ENCODE assay signal across 18 mouse cellular contexts in genomic region chr7:79189211-79189610, GRCm38 (mm10). TPM values are rescaled to one million over a fixed set of nuclear protein-coding genes. Genes with fewer than 3 reads are reported as not detected.
"Had no signal": no experiment of that assay in that cellular context is flagged by ENCODE, and none has a peak within 500 bp of the region (broad histone marks: within the 10 kb centered on the region; RNA-seq: fewer than 3 reads in every experiment).

No protein-coding gene starts in this region.

- DNase-seq: kidney, adult 18-20 months; kidney, postnatal 10 days; kidney, postnatal 4 days; left cerebral cortex, postnatal 4 days; lung, adult 18-20 months; lung, postnatal 36 days; right cerebral cortex, postnatal 14 days; thymus, adult 18-20 months; thymus, postnatal 14 days had no signal

- H3K9me3 ChIP-seq: limb, embryonic 13.5 days; midbrain, embryonic 10.5 days; neural tube, embryonic 15.5 days had no signal

- H3K4me3 ChIP-seq: layer of hippocampus, adult 2 months; limb, embryonic 13.5 days; midbrain, embryonic 10.5 days; myocyte; neural tube, embryonic 15.5 days had no signal

- H3K9ac ChIP-seq: limb, embryonic 13.5 days; liver, embryonic 14.5 days; neural tube, embryonic 15.5 days had no signal

- H3K4me2 ChIP-seq: limb, embryonic 13.5 days; neural tube, embryonic 15.5 days had no signal

- H3K36me3 ChIP-seq: limb, embryonic 13.5 days; midbrain, embryonic 10.5 days; neural tube, embryonic 15.5 days had no signal

- H3K27ac ChIP-seq: layer of hippocampus, adult 2 months; limb, embryonic 13.5 days; liver, embryonic 14.5 days; midbrain, embryonic 10.5 days; neural tube, embryonic 15.5 days had no signal

- H3K4me1 ChIP-seq: limb, embryonic 13.5 days had no signal

- ATAC-seq: lung, postnatal 0 days had no signal

- H3K27me3 ChIP-seq: neural tube, embryonic 15.5 days had no signal

RNA-seq across cellular contexts. Expression of gene Hapln3, which starts 58.4 kb away (rescaled TPM):
- total RNA-seq: liver, adult 2 months; megakaryocyte, adult 5-6 weeks had no signal
